12 mouse cellular contexts compared by ENCODE assay signal in the genomic region with DNA sequence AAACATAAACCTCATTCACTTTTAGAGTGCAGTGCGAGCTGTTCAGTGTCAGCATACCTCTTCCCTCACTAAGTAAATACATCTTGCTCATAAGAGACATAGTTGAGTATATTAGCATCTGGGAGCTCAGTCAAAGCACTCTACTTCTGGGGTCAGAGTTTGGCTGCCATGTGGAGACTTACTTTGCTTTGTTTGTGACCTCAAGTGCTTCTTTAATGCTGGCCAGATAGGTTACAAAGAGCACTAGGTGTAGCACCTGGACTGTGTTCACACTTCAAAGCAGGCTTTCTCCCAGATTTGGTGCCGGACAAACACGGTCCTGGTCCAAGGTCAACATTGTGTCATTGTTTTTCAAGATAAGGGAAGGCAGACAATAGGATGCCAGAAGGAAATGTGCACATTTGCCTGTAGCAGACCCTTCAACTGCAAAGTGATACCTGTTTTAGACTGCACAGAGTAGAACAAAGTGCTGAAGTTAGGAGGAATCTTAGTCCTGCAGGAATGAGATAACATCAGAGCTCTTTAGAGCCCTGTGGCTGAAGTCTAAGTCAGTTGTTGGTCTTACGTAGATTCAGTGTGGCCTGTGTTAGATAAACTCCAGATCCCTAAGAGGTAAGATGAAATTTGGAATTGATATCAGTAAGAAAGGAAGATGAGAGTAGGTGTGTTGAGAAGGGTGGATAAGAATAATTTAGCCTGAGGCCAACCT. TPM values are rescaled to one million over a fixed set of nuclear protein-coding genes. Genes with fewer than 3 reads are reported as not detected.
A peak's percentile ranks its signal among the peaks of the same experiment; 100 is the strongest.
DNase-seq lines count a peak whose midpoint lies in the region; ATAC-seq and TF ChIP-seq lines count a peak whose summit lies in the region.
"Had no signal": no experiment of that assay in that cellular context is flagged by ENCODE, and none has a peak within 500 bp of the region (broad histone marks: within the 10 kb centered on the region; RNA-seq: fewer than 3 reads in every experiment).

No protein-coding gene starts in this region.

- DNase-seq in gastrocnemius, adult 2 months = no peak
- no peak for DNase-seq in gastrocnemius, postnatal 10 days
- DNase-seq in MEL (ENCODE audit: low read depth, low spot score) (peak; percentile 36), adipocyte (ENCODE audit: low spot score) (no peak)
- no peak for DNase-seq in liver, embryonic 13.5 days
- DNase-seq in lung, postnatal 25 days (ENCODE audit: low spot score) = peak; percentile 76
- no peak for DNase-seq in kidney, postnatal 10 days
- no peak for DNase-seq in left cerebral cortex, postnatal 14 days (ENCODE audit: low spot score in 2 of 2)
- DNase-seq: right cerebral cortex, adult 18-20 months had no signal

- TF ChIP-seq POLR2A in MEL (IDR thresholded peaks at IDR 0.05; ENCODE audit: control insufficient read depth in 1 of 2, insufficient read depth in 1 of 2, low read depth in 1 of 2, low read length in 2 of 2, poor library complexity in 1 of 2) = no peak

- intact Hi-C loops in gastrocnemius, adult 2 months (cut with DNase I) = no loop called here
- intact Hi-C loops in left cerebral cortex, postnatal 14 days (cut with DNase I) = no loop called here

- TF ChIP-seq CTCF in gastrocnemius, adult 2 months (IDR thresholded peaks at IDR 0.05) = no peak
- no peak for TF ChIP-seq CTCF in MEL (IDR thresholded peaks at IDR 0.05 in 2 of 3, conservative IDR thresholded peaks at IDR 0.05 in 1 of 3; ENCODE audit: control insufficient read depth in 1 of 3, insufficient read depth in 1 of 3, low read depth in 2 of 3, low read length in 3 of 3, poor library complexity in 1 of 3, severe bottlenecking in 1 of 3)

- no peaks in the 10 kb centered on the region for H3K27me3 ChIP-seq in MEL (ENCODE audit: control insufficient read depth in 1 of 2, insufficient read depth in 2 of 2, low read length in 2 of 2)
- no peaks in the 10 kb centered on the region for H3K27me3 ChIP-seq in liver, embryonic 13.5 days
- H3K27me3 ChIP-seq: midbrain, embryonic 12.5 days; neural tube, embryonic 12.5 days had no signal

- peaks cover 5 to 12% of the 10 kb centered on the region in 2 experiments; a peak in 3 of 4 replicates for H3K4me1 ChIP-seq in MEL (ENCODE audit: control insufficient read depth in 1 of 2, insufficient read depth in 2 of 2, low read length in 2 of 2)
- peaks cover 51% of the 10 kb centered on the region for H3K4me1 ChIP-seq in liver, embryonic 13.5 days (replicated peaks)

- peak overlapping the region; percentile 84 for H3K27ac ChIP-seq in gastrocnemius, adult 2 months
- no peak overlapping the region for H3K27ac ChIP-seq in MEL (ENCODE audit: control insufficient read depth, low read depth, low read length)
- H3K27ac ChIP-seq in liver, embryonic 13.5 days = peak overlapping the region; percentile 54; the same call in 1 of the 2 replicates
- H3K27ac ChIP-seq: midbrain, embryonic 12.5 days; neural tube, embryonic 12.5 days had no signal

- TF ChIP-seq EP300 in MEL (IDR thresholded peaks at IDR 0.05; ENCODE audit: low read depth in 1 of 2, low read length in 2 of 2) = no peak

- peak; percentile 59 for ATAC-seq in liver, embryonic 13.5 days (ENCODE audit: low read depth)
- ATAC-seq: hindbrain, embryonic 16.5 days had no signal

- no peak for TF ChIP-seq RAD21 in MEL (IDR thresholded peaks at IDR 0.05; ENCODE audit: low read depth, low read length)

- H3K9ac ChIP-seq in MEL (ENCODE audit: control insufficient read depth, low read depth, low read length, poor library complexity, severe bottlenecking) = no peak overlapping the region
- no peak overlapping the region for H3K9ac ChIP-seq in liver, embryonic 13.5 days
- H3K9ac ChIP-seq: midbrain, embryonic 12.5 days; neural tube, embryonic 12.5 days had no signal

- H3K79me2 ChIP-seq in MEL (ENCODE audit: control insufficient read depth, insufficient read depth, low read length, poor library complexity) = 0 out of 2 replicates have a peak, but pooled peaks cover 1% of the 10 kb centered on the region

- peaks cover 0 to 15% of the 10 kb centered on the region in 2 experiments; a peak in 2 of 4 replicates for H3K36me3 ChIP-seq in MEL (ENCODE audit: control insufficient read depth in 1 of 2, insufficient read depth in 2 of 2, low read length in 2 of 2)
- H3K36me3 ChIP-seq in liver, embryonic 13.5 days = no peaks in the 10 kb centered on the region
- H3K36me3 ChIP-seq: midbrain, embryonic 12.5 days; neural tube, embryonic 12.5 days had no signal

- WGBS in liver, embryonic 13.5 days (ENCODE audit: insufficient replicate concordance) = 45% methylated on average over 4 of the region's 4 CpGs

- peak overlapping the region; percentile 23; the same call in 1 of the 2 replicates for H3K4me3 ChIP-seq in gastrocnemius, adult 2 months
- no peak overlapping the region for H3K4me3 ChIP-seq in MEL (ENCODE audit: control insufficient read depth in 1 of 2, insufficient read depth in 1 of 2, low read depth in 2 of 2, low read length in 2 of 2)
- no peak overlapping the region for H3K4me3 ChIP-seq in liver, embryonic 13.5 days (replicated peaks)
- H3K4me3 ChIP-seq: midbrain, embryonic 12.5 days; neural tube, embryonic 12.5 days had no signal

- H3K9me3 ChIP-seq in MEL (replicated peaks; ENCODE audit: insufficient read depth, low read length) = no peaks in the 10 kb centered on the region
- H3K9me3 ChIP-seq in liver, embryonic 13.5 days (replicated peaks) = no peaks in the 10 kb centered on the region
- H3K9me3 ChIP-seq: midbrain, embryonic 12.5 days; neural tube, embryonic 12.5 days had no signal

- no peak overlapping the region for H3K4me2 ChIP-seq in liver, embryonic 13.5 days
- H3K4me2 ChIP-seq: midbrain, embryonic 12.5 days; neural tube, embryonic 12.5 days had no signal

TF ChIP-seq in MEL, 35 proteins besides CTCF, POLR2A, EP300 and RAD21:
- TF ChIP-seq GATA1 (IDR thresholded peaks at IDR 0.05; ENCODE audit: low read depth, low read length) (peak; percentile 55), E2F4 (IDR thresholded peaks at IDR 0.05; ENCODE audit: borderline replicate concordance, low read depth, low read length) (no peak), ZNF384 (IDR thresholded peaks at IDR 0.05; ENCODE audit: low read depth, low read length) (no peak), GABPA (IDR thresholded peaks at IDR 0.05; ENCODE audit: low read depth, low read length) (no peak), USF2 (IDR thresholded peaks at IDR 0.05; ENCODE audit: borderline replicate concordance in 1 of 2, insufficient read depth in 1 of 2, low read depth in 1 of 2, low read length in 2 of 2) (no peak), TCF12 (IDR thresholded peaks at IDR 0.05; ENCODE audit: low read depth, low read length) (no peak), UBTF (IDR thresholded peaks at IDR 0.05; ENCODE audit: borderline replicate concordance, insufficient read depth, low read depth, low read length) (no peak)

RNA-seq across cellular contexts. Expression of gene Cnst, which starts 22.7 kb away (rescaled TPM):
- 10 to 100 TPM; 34.7 to 40.0 TPM for total RNA-seq in gastrocnemius, adult 2 months (2021)
- 10 to 100 TPM; 33.8 to 35.9 TPM for total RNA-seq in gastrocnemius, postnatal 10 days (2021)
- 10.4 and 11.9 TPM in 2 replicates for total RNA-seq in MEL (2012; rRNA removed)
- 10 to 100 TPM in 1 of 2 experiments, not detected in 1; 12.1 TPM for polyA plus RNA-seq in MEL (2012; ENCODE audit: insufficient read depth in 1 of 2, insufficient read length in 2 of 2, low read depth in 1 of 2, low replicate concordance in 2 of 2, missing spikeins in 1 of 2)
- 10.7 and 14.4 TPM in 2 replicates for polyA plus RNA-seq in liver, embryonic 13.5 days (2015; fragmentation: Nextera tagmentation; extraction: Ambion mirVana)
- total RNA-seq in left cerebral cortex, postnatal 14 days (2021) = 10 to 100 TPM; 33.8 to 34.1 TPM

RNA-seq across cellular contexts. Expression of gene Tfb2m, which starts 22.8 kb away (rescaled TPM):
- 10 to 100 TPM; 39.8 to 41.5 TPM for total RNA-seq in gastrocnemius, adult 2 months (2021)
- 10 to 100 TPM; 22.2 to 25.9 TPM for total RNA-seq in gastrocnemius, postnatal 10 days (2021)
- 17.3 and 19.3 TPM in 2 replicates for total RNA-seq in MEL (2012; rRNA removed)
- polyA plus RNA-seq in MEL (2012; ENCODE audit: insufficient read depth in 1 of 2, insufficient read length in 2 of 2, low read depth in 1 of 2, low replicate concordance in 2 of 2, missing spikeins in 1 of 2) = 10 to 100 TPM in 1 of 2 experiments, not detected in 1; 20.9 TPM
- 17.3 and 21.4 TPM in 2 replicates for polyA plus RNA-seq in liver, embryonic 13.5 days (2015; fragmentation: Nextera tagmentation; extraction: Ambion mirVana)
- total RNA-seq in left cerebral cortex, postnatal 14 days (2021) = 10 to 100 TPM; 22.3 to 27.0 TPM

RNA-seq across cellular contexts. Expression of gene Smyd3, which starts 51.0 kb away (rescaled TPM):
- 1 to 10 TPM; 5.1 to 5.8 TPM for total RNA-seq in gastrocnemius, adult 2 months (2021)
- total RNA-seq in gastrocnemius, postnatal 10 days (2021) = 1 to 10 TPM; 5.8 to 6.1 TPM
- 17.4 and 18.2 TPM in 2 replicates for total RNA-seq in MEL (2012; rRNA removed)
- polyA plus RNA-seq in MEL (2012; ENCODE audit: insufficient read depth in 1 of 2, insufficient read length in 2 of 2, low read depth in 1 of 2, low replicate concordance in 2 of 2, missing spikeins in 1 of 2) = 10 to 100 TPM in 1 of 2 experiments, not detected in 1; 13.3 TPM
- 6.6 and 7.9 TPM in 2 replicates for polyA plus RNA-seq in liver, embryonic 13.5 days (2015; fragmentation: Nextera tagmentation; extraction: Ambion mirVana)
- total RNA-seq in left cerebral cortex, postnatal 14 days (2021) = 10 to 100 TPM; 19.1 to 20.6 TPM

Comparison
In these comparisons a context has a peak if more than half of its experiments do, and no peak if none do; other contexts are left out.
1. DNase-seq: peak in MEL (single experiment) and lung, postnatal 25 days (single experiment); none in gastrocnemius, adult 2 months (single experiment), gastrocnemius, postnatal 10 days (single experiment), liver, embryonic 13.5 days (single experiment), adipocyte (single experiment), kidney, postnatal 10 days (single experiment) and left cerebral cortex, postnatal 14 days (0 of 2).